Mouse (Mus musculus) erythroid progenitor cell, adult 5-6 weeks (primary cell): ENCODE measurements around the gene Nptn. TPM values are rescaled to one million over a fixed set of nuclear protein-coding genes. Genes with fewer than 3 reads are reported as not detected.
A peak's percentile ranks its signal among the peaks of the same experiment; 100 is the strongest.

Experiments
- ATAC-seq: replicated peaks from 2 replicates; pipeline ENCODE4 v1.8.0; 2016; ENCODE audit warnings: moderate number of reproducible peaks, mild to moderate bottlenecking, moderate TSS enrichment, inconsistent platforms; ENCODE audit not compliant: poor library complexity, low FRiP score, severe bottlenecking
- total RNA-seq, 2 experiments: library from RNA; stranded (forward) in 1 of 2; stranded (reverse) in 1 of 2; fragments of 150-400 nt in 1 of 2; fragments of 186-747, 209-891 nt in 1 of 2; gene quantifications; 2 replicates each; pipeline versions ENCODE4 v1.2.3 to v1.2.4; 2015 to 2017; ENCODE audit warnings: low replicate concordance in 2 of 2

The Nptn gene
- total RNA-seq, 2 experiments from 2014 or later = 230 to 552 TPM

DNA sequence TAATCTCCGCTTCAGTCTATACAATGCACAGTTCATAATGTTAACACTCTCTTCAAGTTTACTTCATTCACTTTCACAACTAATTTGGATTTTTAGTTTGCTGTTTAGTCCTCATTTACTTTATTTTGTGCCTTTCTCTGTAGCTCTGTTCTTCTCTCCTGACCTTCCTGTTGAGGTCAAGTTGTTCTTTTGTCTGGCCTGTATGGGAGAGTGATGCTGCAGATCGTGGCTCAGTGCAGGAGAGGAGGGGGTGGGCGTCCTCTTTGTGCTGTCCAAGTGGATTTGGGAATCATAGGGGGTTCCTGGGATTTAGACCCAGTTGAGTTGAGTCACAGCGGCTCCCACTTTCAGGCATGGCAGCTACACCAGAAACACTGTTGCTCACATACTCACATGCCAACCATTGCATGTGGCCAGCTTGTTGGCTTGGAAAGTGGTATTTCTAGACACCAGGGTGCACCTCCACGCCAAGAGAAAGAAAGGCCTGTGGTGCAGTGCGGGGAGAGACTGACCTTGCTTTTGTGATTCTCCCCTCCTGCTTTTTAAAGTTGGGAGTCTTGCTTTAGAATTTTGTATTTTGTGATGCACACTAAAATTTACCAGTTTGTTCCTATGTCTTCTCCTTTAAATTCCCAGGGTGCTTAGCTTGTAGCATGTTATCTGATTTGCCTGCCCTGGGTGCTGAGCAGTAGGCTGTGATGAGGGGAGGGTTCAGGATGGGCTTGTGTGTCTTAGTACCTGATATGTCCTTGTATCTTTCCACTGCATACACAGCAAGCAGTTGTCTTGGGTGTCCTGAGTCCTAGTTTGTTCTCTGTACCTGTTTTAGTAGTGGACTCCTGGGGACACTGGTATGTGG, 66.6 kb downstream of the Nptn start:
- ATAC-seq = no peak

DNA sequence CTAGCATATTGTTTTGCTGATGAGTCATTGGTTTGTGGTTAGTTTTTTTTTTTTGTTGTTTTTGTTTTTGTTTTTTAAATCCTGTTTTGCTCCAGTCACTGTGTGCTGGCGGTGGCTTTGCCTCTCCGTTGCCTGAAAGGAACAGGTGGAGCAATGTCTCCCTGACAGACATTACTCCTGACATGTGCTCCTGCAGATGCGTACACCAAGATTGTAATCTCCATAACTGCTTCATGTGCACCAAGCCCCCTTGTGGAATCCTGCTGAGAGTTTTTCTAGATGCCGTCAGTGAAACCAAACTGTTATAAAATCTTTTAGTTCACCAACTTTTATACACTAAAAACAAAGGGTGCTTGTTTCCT, 67.2 kb downstream of the Nptn start:
- ATAC-seq = no peak

DNA sequence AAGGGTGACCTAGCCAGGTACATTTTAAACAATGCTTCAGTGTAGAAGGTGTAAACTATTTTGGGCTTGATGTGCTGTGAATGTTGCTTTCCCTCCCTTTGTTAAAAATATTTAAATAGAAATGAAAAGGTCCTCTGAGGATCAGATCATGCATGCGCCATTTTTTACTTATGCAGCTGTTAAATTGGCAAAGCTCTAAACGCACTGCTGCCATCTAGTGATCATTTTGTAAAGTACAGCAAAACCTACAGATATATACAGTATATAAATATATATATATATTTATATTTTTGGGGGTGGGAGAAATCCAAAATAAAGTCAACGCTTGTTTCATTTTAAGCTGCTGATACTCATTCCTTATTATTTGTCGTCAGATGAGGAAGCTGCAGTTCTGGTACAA, 70.0 kb downstream of the Nptn start:
- ATAC-seq = no peak

DNA sequence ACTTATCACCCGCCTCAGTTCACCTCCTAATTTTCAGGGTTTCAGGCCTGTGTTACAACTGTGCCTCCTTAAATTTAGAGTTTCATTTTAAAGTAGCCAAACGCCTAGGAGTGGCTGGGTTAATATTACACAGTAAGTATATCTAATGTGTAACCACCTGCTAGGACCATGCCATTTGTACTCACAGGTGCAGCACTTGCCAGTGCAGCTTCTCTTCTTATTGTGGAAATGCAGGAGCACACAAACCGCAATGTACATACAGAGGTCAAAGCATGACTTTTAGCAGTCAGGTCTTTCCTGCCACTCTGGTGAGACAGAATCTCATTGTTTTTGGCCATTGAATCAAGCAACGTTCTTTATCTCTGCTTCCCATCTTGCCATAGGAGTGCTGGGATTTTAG, 72.5 kb downstream of the Nptn start:
- no peak for ATAC-seq

DNA sequence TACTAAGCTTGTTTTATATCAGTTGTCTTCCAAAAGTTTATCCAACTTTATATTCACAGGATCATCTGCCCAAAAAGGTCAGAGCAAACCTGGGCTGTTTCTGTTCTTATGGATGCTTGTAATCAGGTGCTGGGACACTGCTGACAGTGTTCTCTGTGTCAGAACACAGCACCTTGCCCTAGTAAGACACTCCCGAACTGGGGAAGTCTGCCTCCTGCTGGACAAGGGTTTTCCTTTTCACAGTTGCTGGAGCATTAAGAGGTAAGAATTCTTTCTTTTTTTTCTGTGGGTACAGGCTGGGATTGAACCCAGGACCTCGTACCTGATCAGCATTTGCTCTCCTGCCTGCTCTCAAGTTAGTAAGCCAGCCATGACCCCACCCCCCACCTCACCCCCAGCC, 74.4 kb downstream of the Nptn start:
- ATAC-seq = peak; percentile 60

DNA sequence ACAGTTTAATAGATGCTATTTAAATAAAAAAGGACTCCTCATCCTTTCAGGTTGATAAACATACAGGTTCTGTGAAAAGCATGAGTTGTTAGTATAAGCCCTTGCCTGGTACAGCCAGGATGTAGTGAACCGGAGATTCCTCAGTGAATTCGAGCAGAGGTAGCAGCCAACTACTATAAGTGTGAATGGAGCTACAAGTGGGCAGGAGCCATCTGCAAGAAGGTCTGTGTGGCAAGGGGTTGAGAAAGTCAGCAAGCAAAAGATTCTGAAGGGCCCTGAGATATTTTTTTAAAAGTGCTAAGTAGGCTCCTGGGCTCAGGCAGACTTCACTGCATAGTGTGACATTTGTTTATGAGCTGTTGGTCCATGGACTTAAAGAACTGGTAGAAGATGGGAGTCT, 74.8 kb downstream of the Nptn start:
- ATAC-seq = no peak

DNA sequence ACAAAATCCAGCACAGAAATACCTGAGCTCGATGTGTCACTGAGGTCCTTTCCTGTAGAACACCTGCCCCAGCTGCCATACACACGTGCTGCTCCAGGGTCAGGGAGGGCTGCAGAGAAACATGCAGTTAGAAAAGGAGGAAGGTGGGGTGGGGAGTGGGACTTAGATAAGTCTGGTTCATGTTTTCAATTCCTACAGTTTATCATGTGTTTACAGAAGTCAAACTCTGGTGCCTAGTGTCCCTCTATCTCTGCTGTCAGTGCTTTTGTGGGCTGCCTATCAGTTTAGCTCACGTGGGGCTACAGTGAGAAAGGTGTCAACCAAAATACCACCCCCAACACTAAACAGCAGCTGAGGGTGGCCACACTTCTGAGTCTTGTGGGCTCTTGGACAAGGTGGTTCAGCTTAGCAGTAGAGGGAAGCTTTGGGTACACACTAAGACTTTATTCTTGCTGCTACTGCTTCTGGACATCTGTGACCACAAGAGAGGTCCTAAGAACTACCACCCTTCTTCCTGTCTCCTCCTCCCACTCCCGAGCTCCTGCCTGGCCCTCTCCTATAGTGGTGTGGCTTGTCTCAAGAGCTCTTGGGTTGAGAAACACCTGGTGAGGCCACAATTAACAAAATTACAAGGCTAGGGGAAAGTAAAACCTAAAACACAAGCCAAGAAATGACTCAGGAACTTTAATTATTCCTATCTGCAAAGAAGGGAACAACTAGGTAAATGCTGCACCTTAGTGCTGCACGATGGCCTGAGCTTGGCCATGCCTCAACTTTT, 75.9 kb downstream of the Nptn start:
- peak; percentile 76 for ATAC-seq

DNA sequence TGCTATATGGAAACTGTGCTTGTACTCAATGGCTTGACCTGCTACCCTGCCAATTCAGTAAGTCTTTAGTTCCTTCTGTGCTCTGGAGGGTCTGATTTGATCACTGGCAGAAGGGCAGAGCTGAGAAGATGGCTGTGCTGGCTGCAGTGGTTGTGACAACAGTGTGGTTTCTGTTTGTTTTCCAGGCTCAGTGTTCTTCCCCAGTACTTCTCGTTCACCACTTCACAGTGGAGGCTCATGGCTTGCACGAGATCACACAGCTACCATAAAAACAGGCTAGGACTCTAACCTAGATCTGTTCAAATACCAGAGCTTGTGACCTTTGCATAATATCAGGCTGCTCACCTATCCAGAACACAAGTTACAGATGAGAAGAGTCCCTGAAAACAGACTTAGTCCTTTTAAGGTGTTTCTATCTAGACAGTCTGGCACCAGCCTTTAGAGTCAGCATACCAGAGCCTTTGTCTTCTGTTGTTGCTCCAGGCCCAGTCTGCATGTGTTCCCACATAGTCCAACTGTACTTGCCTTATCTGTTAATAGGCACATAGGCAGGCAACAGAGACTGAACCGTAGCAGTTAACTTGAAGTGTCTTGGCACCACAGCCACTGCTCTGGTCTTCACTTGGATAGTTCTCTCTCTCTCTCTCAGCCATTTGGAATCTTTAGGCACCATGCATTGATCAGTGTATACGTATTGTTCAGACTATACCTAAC, 76.7 kb downstream of the Nptn start:
- ATAC-seq = 0 out of 2 replicates have a peak, but pooled peaks have one; percentile 24

DNA sequence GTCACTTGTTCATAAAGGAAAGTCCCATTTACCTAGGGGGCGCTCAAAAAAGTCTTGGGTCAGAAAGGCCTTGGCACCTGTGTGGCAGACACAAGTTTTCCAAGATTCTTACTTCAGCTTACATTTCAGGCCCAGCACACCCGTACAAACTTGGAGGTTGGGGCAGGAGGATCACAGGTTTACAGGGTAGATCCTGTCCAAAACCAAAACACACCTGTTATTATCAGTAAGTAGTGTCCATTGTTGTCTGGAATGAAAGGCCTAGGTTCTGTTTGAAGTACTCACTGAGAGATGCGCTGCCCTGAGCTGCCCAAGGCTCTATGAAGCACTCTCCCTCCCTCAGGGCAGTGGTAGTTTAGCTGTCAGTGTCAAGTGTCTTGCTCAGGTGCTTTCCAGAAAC, 77.3 kb downstream of the Nptn start:
- no peak for ATAC-seq

DNA sequence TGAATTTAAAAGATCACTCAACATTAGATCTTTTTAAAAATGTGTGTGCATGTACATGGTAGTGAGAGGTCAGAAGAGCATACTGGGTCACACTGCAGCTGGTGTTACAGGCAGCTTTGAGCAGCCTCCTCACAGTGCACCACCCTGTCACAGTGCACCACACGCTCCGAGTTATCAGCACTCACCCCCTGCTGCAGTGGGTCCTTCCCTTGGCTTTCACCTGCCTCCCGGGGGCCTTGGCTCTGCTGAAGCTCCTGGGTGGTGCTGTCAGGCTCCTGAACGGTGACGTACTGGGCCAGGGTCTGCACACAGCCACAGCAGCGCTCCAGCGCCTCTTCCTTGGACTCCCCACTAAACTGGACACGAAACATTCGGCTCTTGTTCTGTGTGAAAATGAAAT, 77.9 kb downstream of the Nptn start:
- peak; percentile 48 for ATAC-seq

DNA sequence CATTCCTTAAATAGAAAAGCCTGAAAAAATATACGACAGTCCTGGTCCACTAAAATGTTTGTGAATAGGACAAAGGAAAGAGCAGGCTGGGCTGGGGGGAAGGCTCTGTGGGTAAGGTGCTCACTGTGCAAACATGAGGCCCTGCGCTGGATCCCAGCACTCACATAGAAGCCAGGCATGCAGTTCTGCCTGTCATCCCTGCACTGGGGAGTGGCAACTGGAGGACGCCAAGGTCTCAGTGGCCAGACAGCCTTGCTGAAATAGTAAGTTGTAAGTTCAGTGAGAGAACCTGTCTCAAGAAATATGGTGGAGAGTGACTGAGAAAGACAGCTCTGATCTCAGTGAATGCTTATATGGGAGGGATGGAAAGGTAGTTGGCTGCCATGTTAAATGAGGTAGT, 78.6 kb downstream of the Nptn start:
- ATAC-seq = no peak

DNA sequence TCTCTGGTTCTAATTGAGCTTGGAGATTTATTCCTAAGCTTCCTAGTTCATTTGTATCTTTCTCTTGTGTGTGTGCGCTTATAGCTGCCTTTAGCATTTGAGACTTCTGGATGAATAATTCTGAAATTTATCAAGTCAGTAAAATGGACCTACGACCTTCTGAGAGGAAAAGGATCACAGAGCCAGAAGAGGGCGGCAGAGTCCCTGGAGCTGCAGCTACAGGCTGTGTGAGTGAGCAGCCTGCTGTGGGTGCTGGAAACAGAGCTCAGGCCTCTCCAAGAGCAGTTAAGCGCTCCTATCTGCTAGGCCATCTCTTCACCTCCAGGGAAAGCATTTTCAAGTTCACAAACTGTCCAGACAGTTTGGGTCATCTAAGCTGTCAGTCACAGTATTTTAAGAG, 80.0 kb downstream of the Nptn start:
- no peak for ATAC-seq

DNA sequence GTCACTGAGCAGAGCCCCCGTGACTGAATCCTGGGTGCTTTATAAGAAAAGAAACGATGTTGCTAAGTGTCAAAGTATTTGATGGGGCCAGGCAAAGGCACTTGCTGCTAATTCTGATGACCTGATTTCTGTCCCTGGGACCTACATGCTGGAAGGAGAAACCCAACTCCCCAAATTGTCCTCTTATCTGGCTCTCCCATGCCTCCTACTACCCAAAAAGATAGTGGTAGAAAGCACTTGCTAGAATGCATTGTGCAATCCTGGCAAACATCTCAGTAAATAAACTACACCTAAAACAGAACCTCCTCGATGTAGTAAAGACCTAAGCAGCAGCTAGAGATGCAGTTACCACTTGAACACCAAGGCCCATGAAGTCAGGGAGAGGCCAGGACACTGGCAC, 80.8 kb downstream of the Nptn start:
- ATAC-seq = peak; percentile 50

DNA sequence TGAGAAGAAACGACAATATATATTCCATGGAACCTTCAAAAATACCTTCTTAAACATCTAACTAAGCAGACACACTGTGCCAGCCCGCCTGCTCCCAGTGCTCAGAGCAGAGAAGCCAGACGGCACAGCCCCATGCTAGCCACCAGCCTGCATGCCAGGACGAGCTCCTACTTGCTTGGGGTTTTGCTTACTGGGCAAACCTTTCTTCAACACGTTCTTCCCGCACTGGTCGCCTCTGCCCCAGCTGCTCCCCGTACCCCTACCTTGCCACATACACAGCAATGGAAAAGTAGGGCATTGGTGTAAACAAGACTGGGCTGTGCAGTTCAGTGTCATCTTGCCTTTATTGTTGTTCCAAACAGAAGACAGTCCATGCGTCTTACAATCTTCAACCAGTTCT, 83.5 kb downstream of the Nptn start:
- no peak for ATAC-seq

DNA sequence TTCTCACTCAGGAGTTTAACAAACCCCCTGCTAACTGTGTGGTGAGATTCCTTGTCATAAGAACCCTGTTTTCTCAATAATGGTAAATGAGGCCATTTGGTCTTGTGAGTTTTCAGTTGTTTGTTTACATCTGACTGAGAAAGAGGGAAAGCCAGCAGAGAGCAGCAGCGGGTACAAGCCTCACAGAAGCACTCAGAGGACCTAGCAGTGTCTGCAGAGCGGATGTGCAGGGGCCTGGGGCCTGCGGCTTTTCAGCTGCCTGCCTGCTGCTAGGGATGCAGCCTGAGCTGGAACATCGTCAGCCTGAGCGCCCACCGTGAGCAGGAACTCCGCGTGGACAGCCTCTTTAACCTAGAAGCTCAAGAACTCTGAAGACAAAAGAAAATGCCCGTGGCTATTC, 84.2 kb downstream of the Nptn start:
- ATAC-seq = no peak

DNA sequence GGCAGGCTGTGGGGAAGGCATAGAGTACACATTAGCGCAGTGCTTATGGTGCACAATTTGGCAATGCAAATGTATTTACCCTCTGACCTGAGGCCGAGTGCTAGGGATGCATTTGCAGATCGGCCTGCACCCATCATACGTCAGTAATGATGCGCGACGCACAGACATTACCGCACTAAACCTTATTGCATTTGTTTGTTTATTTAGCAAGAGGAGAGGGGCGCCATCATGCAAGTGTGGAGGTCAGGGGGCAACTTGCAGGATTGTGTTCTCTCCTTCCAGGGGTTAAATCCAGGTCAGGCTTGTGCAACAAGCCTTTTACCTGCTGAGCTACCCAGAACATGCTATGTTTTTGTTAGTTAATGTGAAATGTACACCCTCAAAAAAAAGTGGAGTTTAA, 85.2 kb downstream of the Nptn start:
- no peak for ATAC-seq

DNA sequence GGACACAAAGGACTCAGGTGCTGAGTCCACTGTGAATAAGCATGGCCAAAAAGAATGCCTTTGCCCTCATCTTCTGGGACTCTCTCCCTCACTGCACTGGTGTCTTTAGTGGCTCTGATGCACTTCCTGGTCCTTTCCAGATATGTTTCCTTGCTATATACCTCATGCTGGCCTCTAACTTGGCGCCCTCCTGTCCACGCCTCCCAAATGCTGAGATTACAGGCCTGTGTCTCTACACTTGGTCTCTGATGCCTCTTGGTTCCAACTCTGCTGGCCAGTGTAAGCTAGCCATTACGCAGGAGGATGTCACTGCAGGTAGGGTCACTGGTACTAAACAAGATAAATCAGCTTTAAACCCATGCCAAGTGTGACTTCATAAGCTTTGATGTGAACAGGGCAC, 86.1 kb downstream of the Nptn start:
- ATAC-seq = 0 out of 2 replicates have a peak, but pooled peaks have one; percentile 43

DNA sequence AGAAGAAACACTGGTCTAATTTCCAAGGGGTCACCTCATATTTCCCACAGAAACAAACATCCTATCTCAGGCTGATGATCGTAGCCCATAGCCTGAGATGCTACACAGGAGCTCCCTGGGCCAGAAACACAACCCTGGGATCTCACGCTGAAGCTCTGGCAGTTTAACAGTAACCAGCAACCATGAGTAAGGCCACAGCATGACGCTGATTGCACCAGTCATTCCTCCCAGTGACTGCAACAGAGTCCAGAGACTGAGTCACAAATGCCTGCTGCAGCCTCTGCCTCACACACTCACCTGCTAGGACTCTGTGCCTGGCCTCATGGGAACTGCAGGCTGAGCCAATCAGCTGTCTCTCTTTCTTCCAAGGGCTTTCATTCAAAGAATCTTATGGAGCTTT, 87.0 kb downstream of the Nptn start:
- ATAC-seq = no peak

DNA sequence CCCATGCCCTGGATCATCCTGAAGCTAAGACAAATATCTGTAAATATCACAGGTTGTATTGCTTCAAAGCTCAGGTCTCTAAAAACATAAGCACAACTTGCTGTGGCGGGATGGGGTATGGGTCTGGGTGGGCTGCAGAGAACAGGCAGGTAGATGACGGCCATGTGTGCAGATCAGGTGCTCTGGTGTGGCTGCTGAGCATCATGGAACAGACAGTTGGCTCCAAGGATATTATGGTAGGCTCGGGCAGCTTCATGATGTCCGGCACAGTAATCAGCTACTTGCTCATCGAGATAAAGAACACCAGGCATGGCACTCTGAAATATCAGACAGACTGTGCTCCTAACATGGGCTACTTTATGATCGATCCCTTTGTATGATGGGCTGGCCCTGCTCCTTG, 87.8 kb downstream of the Nptn start:
- no peak for ATAC-seq

DNA sequence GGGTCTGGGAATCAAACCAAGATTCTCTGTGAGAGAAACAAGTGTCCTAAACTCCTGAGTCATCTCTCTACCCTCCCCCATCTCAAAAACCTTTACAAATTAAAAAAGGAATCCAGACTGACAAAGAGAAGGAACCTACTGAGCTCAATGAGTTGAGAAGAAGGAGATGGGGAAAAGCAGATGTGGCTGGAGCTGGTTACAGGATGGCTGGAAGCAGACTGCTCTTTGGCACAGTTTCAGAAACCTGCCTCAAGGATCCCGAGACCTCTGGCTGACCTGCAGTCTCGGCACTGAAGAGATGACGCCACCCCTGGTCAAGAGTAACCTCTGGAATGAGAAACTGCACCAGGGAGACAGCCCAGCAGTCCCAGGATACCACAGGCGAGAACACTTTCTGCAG, 90.4 kb downstream of the Nptn start:
- no peak for ATAC-seq

DNA sequence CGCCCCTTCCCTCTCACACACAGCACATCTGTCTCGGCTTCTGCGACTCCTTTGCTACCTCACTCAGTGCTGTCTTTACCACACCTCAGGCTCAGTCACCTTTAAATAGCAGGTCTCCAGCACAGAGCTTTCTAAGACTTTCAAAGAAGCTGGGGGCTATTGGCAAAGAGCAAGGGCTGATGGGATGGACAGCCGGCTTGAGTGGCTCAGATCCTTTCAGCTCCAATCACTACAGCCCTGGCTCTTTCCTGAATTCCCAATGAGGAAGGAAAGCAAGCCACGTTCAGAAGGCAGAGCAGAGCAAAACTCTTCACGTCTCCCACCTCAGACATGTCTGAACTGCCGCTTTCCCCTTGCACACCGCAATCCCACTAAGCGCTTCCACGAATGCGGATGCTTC, 92.7 kb downstream of the Nptn start:
- ATAC-seq = no peak
